Mouse (Mus musculus): ENCODE data around the gene Muc16.

GRCm38 (mm10) chr9:18508098-18508497 lies 166.2 kb downstream of the Muc16 start:
- no peak for TF ChIP-seq FLI1 (IDR thresholded peaks at IDR 0.05; ENCODE audit: low read length)
- no peak for TF ChIP-seq GATA1 (IDR thresholded peaks at IDR 0.05; ENCODE audit: borderline replicate concordance, low read length)

All from megakaryocyte, embryonic 14.5 days (primary cell).